Mouse (Mus musculus): ENCODE results near the gene Zmat5.

Gene Zmat5

DNA sequence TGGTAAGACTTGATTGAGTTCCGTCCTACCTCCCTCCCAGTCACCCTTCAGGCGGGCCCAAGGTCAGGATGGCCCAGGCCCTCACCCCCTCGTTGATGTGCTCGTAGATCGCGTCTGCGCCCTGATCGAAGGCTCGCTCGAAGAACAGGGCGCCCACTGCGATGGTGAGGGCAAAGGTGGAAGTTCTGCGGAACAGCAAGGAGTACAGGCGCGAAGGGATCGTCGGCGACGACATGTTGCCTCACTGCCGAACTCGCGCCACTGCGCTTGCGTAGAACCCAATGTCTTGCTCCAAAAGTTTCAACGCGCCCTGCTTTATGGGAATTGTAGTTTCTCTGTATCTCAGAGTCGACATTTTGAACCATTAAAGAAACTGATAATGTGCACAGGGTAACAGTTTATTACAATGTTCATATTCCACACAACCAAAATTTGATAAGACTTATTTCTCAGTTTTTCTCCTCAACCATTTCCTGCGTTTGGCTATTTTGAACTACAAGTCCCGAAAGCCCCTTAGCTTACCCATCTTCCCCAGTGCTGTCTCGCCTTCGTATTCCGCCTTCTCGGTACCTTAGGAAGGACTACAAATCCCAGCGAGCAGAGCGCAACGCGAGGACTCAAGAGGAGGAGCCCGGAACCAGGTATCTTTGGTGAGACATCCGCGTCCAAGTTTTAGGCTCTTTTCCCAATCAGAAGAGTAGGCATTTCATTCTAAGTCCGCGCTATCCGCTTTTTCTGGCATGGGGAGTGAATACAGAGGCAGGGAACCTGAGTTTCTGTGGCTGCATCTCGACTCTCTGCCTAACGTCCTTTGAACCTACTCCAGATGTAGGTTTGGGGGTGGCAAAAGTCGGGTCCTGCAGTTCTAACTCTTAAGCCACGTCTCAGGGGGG, at the start of gene Zmat5, which contains the start of gene Uqcr10:
TSS of gene Zmat5 (plus strand) at position 607 of the 893 bp plus-strand sequence.
TSS of gene Uqcr10 (minus strand) at position 271 of the 893 bp plus-strand sequence.
- DNase-seq (ENCODE audit: low read depth), result peak; percentile 99

DNA sequence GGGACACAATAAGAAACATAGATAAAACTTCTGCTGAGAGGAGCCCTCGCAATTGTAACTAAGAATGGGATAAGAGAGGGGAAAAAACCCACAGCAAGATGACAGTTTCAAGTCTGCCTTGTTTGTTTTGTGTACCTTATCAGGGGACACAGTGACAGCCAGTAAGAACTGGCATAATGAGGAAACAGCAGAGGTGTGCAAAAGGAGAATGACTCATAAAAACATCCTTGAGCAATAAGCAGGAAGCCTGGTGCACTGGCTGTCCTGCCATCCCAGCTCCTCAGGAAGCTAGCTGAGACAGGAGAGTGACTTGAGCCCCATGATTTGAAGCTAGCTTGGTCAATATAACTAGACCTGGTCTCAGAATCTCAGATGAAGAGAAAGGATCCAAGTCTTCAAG, 44.7 kb upstream of the Zmat5 start:
- peak; percentile 34 for DNase-seq (ENCODE audit: low read depth)

DNA sequence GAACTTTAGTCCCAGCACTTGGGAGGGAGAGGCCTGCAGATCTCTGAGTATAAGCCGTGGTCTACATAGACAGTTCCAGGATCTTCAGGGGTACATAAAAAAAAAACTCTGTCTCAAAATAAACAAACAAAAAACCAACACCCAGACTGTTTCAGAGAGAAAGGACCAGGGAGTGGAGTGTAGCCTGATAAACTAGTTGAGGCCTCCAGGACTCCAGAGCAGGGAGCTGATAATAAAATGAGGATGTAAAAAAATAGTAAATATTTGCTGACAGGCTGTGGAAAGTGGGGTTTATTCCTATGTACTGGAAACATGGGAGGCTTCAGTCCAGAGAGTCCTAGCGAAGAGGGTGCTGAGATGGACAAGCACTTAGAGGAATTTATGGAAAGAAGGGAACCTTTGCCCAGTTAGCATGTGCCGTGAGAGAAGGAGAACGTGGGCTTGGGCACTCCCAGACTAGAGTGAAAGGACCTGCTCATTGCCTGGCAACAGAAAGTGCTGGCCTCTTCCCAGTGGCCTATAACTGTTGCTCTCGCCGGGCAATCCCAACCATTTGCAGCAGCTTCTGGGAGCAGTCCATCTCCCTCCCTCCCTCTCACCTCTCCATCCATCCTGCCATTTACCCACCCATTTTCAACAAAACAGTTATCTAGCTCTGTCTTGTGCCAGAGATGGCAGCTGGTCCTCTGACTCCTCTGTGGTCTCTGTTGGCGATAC, 44.0 kb upstream of the Zmat5 start:
- no peak for DNase-seq (ENCODE audit: low read depth)

DNA sequence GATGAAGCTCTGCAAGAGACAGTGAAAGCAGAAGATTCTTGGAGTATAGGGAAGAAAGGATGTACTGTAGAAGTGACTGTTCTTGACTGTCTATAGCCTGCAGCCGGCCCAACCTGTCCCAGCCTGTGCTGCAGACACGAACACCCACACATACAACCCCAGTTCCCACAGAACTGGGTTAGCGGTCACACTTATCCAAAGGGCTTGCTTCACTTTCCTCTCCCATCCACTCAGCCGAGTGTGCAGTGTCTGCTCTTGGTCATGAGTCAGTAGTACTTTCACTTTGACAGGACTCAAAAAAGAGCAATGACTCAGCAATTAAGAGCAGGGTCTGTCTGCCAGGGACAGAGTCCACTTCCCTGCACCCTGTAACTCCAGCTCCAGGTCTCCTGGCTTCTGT, 43.2 kb upstream of the Zmat5 start:
- DNase-seq (ENCODE audit: low read depth), result peak; percentile 34

DNA sequence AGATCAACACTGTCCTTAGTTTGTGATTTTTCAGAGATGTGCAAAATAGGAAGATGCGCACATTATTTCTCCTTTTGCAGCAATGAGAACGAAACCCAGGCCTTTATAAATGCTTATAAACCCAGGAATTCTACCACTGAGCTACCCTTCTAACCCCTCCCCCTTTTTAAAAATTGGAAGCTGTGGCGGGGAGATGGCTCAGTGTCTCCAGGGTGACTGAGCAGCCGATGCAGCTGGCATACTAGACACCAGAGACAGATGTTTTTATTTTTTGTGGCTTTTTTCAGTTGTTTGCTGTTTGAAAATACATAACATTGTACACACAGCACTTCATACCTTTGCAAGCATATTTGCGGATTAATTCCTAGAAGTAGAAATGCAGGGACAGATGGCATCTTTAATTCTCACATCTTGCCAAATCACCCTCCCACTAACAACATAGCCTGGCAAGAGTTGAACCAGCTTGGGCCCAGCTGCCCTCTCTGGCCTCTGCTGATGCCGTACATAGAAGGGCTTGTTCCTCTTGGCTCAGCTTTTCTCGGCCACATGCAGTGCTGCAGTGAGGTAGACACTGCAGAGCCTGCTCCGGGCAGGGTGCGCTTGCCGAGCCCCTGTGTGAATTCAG, 42.5 kb upstream of the Zmat5 start:
- DNase-seq (ENCODE audit: low read depth), result no peak

DNA sequence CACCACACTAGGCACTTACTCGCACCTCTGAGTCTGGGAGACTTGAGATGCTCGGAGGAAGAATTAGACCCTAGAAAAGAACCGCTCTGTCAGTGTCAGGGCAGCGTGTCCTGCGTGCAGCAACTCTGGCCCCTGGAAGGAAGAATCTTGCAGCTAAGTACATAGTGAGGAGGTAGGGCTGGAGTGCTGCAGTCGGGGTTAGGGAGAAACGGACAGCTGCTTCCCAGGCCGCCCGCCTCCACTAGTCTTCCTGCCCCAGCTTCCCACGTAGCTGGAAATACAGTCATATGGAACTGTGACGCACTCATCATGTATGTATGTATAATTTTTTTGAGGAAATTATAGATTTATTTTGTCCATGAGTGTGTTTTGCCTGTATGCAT, 42.0 kb upstream of the Zmat5 start:
- DNase-seq (ENCODE audit: low read depth), result no peak

DNA sequence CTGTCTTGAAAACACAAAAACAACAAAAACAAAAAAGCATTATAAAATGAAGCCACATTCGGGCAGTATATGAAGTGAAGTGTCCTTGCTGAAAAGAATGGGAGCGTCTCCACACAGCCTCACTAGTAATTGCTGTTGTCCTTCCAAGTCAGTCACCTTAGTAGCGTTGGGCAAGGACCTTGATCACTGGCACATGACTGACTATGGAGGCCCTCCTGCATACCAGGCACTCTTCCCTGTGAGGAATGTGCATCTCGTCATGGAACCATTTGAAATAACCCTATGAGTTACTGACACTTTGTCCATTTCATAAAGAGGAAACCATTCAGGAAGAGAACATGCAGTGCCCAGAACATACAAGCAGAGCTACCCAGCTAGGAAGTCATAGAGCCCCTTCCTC, 32.7 kb upstream of the Zmat5 start:
- no peak for DNase-seq (ENCODE audit: low read depth)

DNA sequence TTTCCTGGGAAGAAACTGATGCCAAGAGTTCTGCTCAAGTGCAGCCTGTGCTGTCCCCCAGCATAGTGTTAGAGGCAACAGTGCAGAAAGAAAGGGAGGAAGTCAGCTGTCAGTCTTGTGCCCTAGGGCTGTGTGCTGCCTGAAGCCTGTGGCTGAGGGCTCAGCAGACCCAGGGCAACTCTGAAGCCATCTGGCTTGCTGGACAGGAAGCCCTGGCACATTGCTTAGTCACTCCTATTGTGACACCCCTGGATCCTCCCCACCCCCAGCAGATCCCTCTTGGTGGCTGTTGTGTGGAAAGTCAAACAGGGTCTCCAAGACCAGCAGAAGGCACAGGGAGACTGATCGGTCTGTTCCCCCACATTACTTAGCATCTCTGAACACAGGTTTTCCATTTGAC, 29.9 kb upstream of the Zmat5 start:
- no peak for DNase-seq (ENCODE audit: low read depth)

DNA sequence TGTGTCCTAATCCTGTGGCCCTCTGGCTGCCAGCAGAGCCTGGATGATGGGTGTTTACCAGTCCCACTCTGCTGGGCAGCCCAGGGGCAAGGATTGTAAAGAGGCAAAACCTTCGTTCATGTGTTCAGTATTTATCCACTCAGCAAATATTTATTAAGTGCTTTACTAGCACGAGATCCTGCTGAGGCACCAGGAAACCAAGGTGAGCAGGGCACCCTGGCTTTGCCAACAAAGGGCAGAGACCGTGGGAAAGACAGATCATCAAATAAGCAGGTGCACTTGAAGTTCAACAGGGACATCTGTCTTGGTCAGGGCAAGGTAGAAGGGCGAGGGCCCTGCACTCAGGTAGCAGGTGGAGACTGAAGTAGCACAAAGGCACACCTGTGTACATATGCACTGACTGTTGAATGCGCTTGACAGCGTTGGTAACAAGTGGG, 29.3 kb upstream of the Zmat5 start:
- no peak for DNase-seq (ENCODE audit: low read depth)

DNA sequence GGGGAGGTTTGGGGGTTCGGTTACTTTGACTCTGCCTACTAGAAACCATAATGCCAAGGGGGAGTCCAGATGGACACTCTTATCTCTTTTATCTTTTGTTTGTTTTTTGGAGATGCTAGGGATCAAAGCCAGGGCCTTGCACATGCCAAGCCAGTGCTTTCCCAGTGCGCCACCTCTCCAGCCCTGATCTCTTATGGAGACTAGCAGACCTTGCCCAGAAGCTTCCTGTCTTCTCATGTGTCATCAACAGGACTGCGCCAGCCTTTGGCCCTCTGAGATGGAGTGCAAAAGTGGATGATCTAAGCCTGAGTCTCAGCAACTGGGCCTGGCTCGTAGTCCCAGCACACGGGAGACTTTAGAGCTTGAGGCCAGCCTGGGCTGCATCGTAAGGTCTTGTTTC, 28.8 kb upstream of the Zmat5 start:
- no peak for DNase-seq (ENCODE audit: low read depth)

DNA sequence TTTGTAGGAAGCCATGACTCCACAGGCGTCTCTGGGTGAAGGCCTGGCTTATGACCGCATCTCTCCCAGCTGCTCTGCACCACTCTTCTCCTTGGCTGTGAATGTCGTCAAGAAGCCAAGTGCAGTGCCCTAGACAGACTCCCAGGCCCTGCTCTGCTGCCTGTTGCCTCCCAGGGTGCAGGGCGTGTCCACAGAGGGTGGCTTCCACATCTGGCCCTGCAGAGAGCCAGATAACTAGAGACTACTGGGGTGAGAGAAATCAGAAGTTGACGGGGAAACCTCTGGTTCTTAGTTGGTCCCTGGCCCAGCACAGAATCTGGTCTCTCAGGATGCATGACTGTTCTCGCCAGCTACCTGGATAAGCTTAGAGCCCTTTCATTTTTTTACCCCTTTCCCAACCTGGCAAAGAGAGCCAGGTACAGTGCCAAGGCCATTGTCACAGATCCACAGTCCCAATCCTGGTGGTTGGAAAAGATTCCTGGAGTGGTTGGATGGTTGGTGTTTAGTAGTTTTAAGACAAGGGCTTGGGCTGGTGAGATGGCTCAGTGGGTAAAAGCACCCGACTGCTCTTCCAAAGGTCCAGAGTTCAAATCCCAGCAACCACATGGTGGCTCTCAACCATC, 27.1 kb upstream of the Zmat5 start:
- DNase-seq (ENCODE audit: low read depth), result no peak

DNA sequence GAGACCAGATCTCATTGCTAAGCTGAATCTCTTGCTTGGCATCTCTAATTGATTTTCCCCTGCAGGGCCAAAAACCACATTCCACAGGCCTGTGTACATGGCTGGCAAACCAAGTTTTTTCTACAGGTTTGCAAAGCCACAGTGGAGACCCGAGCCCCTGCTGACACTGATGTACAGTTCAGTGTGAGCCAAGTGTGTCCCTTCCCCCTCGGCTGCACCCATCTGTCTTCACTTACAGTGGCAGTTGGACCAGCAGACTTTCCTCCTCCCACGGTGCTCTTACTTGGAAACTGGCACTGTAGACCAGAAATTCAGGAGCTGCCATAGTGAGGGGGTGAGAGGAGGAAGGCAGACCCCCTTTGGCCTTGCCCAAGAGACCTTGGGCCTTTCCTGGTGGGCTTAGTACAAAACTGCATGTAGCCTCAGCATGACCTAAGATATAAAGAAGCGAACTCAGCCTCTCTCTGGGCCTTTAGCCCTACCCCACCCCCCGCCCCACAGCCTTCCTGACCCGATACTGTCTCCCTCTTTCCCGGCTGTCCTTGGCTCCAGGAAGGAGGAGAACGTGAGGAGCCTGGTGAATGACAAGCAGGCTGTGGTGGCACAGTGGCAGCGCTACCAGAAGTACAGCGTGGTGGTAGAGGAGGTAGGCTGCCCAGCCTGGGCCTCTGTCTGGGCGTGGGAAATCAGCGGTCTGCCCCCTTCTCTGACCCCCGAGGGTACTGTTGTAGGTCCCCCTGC, 25.6 kb upstream of the Zmat5 start:
- DNase-seq (ENCODE audit: low read depth), result no peak

DNA sequence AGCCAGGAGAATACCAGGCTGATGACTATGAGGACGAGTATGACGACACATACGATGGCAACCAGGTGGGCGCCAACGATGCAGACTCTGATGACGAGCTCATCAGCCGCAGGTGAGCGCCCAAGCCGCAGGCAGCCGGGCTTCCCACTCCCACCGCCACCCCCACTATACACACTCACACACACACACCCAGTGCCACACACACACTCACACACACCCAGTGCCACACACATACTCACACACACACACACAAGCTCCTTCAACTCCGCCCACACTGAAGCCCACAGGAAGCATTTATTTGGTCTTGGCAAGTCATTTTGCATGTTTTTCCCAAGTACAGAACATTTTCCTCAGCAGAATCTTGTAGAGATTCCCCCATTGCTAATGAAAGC, 25.0 kb upstream of the Zmat5 start:
- no peak for DNase-seq (ENCODE audit: low read depth)

DNA sequence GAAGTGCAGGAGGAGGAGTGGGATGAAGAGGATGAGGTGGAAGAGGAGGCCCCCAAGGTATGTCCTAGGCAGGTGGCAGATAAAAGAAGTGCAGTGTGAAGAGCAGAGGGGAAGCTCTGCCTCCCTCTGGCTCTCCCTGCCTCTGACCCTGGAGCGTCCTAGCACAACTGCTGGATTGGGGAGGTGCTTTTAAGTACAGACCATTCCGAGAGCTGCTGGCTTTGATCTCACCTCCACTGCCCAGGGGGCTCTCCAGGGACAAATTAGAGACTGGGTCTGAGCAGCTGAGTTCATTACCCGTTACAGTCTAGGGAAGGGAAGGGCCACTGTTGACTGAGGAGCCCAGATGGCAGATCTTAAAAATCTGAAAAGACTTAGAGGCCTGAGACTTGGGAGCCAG, 24.4 kb upstream of the Zmat5 start:
- DNase-seq (ENCODE audit: low read depth), result no peak

DNA sequence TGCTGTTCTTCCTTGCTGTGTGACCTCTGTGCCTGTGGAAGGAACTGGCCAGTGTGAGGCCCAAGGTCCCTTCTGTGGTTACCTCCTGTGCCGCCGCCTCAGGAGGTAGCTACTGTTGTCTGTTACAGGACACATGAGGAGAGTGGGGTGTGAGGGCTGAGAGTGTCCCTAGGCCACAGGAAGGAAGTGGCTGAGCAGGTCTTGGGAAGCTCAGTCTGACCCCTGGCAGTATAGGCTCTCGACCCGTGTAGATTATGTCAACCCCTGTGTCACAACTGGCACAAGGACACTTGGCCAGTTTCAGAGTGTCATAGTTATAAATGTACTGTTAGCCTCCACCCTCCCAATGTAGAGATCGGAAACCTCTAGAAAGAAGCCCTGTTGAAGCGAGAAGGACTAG, 21.0 kb upstream of the Zmat5 start:
- DNase-seq (ENCODE audit: low read depth), result no peak

DNA sequence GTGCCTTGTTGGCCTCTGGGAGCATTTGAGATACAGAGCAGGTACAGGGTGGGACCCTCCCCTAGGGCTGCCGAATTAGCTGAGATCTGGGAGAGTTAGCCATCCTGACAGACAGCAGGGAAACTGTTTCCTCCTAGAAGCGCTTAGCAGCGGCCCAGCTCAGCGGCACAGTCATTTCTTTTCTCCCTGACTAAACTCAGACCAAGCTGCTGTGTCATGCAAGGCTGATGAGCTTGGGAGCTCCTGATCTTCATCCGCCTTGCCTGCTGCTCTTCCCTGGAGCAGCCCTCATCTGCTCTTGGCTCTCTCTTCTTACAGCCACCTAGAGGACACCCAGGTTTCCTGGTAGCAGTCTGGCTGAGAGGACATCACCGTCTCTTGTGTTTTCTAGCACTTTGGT, 20.3 kb upstream of the Zmat5 start:
- DNase-seq (ENCODE audit: low read depth), result no peak

DNA sequence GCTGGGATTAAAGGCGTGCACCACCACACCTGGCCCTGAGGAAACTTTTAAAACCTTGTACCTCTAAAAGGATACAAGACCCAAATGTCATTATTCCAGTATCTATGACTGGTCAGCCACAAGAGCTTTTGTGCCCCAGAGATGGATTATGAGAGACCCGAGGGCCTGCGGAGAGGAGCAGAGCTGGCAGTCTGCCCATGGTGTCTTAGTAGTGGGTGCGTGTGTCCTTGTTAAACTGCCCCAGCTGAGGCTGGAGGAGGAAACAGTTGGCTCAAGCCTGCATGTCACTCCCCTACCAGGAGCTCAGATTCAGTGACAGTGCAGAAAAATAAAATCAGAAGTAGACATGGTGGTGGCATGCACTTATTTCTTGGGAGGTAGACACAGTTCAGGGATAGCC, 19.4 kb upstream of the Zmat5 start:
- no peak for DNase-seq (ENCODE audit: low read depth)

DNA sequence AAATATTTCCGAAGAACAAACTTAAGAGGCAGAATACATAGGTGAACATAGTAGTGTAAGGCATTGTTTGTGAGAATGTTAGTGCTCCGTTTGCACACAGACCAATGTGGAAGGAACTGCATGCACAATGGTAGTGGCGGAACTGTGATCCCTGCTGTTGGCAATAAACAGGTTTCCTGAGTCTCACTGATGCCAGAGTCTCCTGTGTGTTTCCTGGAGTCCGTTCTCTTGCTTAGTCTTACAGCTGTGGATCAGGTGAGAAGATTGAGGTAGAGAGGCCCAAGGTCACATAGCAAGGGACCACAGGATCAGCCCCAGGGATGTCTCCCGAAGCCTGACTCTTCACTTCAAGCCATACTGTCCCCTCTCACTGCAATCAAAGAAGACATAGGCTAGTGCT, 19.0 kb upstream of the Zmat5 start:
- no peak for DNase-seq (ENCODE audit: low read depth)

DNA sequence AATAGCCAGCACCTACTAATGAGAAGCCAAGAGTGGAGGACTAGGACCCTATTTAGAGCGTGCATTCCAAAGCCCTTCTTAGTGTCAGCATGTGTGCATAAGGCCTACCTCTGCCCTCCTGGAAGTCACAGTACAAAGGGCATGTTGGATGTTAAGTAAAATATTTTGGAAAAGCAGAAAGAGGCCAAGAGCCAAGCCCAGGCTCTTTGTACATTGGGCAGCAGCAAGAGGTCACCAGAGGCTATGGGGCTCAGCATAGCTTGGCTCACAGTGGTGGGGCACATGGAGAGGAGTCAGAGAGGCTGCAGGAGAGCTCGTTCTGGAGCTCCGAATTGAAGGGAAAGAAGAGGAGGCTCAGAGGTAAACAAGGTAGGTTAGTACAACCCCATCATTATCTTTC, 17.5 kb upstream of the Zmat5 start:
- DNase-seq (ENCODE audit: low read depth), result no peak

DNA sequence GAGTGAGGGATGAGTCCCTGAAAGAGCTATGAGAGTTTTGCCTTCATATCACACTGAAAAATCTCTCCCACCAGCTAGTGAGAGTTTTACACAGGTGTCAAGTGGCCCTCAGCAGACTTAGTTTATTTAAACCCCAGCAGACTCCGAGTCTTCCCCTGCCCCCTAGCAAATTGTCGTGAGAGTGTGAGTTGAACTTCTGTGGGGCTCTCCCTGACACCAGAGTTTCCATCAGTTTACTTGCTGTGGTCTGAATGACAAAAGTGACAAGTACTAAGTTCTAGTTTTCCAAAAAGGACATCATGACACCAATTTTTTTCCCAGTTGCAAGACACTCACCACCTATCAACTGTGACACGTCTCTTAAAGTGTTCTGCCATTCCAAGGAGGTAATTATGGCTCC, 16.6 kb upstream of the Zmat5 start:
- peak; percentile 29 for DNase-seq (ENCODE audit: low read depth)

DNA sequence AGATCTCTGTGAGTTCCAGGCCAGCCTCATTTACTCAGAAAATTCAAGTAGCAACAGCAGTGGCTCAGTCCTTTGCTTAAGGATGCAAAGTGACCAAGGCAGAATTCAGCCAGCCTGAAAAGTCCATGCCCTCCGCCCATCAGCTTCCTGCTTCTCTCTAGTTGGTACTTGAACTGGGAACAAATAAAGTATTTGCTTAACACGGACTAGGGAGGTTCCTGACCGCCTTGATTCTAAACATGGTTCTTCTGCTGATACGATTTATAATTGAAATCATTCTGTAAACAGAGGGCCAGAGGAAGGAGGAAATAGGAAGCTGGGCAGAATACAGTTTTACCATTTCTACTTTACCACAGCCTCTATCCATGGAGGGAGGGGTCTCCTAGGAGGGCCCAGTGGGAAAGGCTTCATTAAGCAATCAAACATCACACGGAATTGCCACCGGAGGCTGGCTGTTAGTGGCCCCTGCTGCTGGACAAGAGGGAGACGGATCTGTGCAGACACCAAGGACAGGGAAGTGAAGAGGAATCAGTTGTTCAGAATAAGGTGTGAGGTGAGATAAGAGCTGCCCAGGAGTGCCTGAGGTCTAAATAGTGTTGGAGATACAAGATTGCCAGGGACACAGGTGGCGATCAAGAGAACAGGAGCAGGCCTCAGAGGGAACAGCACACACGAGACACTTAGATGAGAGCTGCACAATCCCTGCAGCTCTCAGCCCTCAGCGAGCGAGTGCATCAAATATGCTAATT, 15.7 kb upstream of the Zmat5 start:
- DNase-seq (ENCODE audit: low read depth), result no peak
